Mouse (Mus musculus) cerebellum, postnatal 14 days (tissue): ENCODE measurements at regions not wholly inside any gene's neighbourhood (a gene's known extent, or its start where the extent isn't known, plus 50 kb on each side); places are given as distances from the start of the nearest gene placed in this dataset.

Source experiments
- DNase-seq, 2 experiments: peaks; one replicate each; pipeline ENCODE4 v3.0.0; 2021; ENCODE audit warnings: mixed read lengths in 2 of 2

DNA sequence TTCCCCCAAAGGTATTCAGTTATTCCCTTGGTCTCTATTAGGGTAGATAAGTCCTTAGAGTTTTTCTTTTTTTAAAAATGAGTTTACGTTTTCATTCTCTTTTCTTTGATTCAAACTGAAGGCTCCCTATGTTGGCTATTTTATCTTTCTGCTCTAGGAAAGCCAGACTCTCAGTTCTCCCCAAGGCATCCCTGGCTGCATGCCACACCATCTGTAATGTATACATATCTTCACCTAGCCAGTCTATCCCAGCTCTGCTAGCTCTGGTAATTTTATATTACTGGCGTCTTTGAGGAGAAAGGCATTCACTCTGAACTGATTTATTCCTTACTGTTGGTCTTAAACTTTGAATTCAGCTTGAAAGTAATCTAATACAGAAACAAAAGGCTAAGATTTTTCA, 65.2 kb upstream of the Cabcoco1 start:
- DNase-seq, result peak; percentile 57 to 75

DNA sequence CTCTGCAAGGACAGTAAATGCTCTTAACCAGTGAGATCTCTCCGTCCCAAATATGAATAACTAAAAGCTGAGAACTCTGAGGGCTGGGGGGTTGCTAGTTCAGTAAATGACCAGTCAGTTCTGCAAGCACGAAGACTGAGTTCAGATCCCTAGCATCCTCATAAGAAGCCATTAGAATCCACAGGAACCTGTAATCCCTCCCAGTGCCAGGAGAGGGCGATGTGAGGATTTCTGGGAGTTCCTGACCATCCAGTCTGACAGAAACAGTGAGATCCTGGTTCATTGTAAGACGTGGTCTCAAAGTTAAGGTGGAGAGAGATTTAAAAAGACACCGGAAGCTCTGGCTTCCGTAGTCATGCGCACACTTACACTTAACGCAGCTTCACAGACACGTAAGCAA, 70.2 kb upstream of the Cabcoco1 start:
- peak in 1 of 2 experiments; percentile 35 for DNase-seq

DNA sequence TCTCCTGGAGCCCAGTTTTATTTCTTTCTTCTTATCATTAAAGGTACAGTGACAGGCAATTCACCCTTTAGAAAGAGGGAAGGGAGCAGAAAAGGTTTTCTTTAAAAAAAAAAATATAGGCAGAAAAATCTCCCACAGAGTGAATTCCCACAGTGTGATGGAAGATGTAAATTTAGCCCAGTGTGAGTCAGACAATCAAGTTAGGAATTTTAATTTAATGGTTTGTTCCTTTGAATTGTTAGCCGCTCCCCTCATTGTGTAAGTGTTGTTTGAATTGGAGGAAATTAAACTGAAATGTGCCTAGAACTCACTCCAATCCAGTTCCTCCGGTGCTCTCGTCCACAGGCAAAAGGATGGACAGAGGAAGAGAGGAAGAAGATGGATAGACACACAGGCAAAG, 71.0 kb upstream of the Cabcoco1 start:
- no peak for DNase-seq

DNA sequence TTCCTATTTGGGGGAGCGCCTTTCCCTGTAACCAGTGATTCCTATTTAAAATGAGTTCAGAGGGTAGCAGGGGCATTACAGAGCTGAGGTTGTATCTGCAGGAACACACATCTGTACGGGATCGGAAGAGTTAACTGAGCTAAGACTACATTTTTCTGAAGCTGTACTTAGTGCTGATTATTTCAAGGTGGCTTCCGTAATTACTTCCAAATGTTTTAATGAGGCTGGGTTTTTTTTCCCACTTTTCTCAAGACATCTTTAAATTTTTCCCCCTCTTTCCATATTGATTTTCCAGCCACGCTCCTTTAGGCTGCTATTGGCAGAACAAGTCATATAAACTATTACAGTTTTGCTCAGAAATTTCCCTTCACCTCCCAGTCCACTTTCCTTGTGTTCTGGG, 82.1 kb upstream of the Cabcoco1 start:
- DNase-seq, result no peak

DNA sequence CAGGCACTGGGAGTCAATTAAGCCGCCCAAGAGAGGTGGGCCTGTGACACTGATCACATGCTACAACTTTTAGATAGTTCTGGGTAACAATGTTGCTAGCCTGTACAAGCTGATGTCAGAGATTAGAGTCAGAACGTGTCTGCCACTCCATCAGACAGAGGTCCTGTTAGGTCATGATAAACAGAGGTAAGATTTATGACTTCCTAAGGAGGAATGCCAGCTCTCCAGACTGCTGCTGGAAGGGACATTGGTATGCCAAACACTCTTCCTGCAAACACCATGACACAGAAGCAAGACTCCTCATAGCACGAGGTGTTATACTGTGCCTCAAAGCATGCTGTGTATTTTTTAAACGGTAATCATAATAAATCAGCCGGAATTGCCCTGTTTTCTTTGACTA, 83.6 kb upstream of the Cabcoco1 start:
- no peak for DNase-seq

DNA sequence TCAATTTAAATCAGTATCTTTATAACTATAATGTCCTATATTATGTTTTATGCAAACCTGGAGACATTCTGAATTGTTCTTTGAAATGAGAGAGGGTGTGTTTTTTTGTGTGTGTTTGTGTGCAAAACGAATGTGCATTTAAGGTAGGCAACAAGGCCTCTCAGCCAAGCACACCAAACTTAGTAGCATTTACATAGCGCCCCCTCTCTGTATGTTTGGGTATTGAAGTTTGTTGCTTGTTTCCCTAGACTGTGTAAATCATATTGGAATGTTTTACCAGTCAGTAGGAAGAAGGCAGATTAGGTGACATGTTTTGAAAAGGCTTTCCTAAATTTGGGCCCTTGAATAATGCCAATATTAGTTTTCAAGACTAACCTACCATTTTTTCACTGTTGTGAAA, 84.1 kb upstream of the Cabcoco1 start:
- DNase-seq, result peak; percentile 3 to 5

DNA sequence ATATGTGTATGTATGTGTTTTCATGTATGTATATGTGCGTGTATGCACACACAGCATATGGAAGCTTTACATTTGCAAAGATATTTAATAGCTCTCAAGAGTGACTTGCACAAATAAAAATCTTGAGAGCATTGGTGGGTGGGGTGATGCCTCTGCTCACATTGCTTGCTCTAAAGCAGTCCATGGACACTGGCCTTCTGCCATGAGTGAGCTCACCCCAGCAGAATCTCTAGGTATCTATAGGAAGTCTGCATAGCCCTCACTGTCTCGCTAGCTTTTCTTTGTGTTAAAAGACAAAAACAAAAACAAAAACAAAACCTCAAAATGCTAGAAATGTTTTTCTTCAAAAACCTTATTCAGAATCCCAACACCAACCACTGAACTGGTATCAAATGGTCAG, 87.8 kb upstream of the Cabcoco1 start:
- DNase-seq, result no peak

DNA sequence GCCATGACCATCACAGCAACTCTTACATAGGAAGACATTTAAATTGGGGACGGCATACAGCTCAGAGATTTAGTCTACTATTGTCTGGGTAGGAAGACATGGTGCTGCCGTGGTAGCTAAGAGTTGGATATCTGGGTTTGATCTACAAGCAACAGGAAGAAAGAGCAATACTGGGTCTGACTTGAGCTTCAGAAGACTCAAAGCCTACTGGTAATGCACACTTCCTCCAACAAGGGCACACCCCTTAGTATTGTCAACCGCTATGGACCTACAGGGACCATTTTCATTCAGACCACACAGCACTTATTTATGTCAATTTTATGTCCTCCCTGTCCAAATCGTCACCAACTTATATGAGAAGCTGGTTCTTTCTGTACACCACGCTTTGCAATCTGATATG, 90.3 kb upstream of the Tmem26 start:
- DNase-seq, result no peak

DNA sequence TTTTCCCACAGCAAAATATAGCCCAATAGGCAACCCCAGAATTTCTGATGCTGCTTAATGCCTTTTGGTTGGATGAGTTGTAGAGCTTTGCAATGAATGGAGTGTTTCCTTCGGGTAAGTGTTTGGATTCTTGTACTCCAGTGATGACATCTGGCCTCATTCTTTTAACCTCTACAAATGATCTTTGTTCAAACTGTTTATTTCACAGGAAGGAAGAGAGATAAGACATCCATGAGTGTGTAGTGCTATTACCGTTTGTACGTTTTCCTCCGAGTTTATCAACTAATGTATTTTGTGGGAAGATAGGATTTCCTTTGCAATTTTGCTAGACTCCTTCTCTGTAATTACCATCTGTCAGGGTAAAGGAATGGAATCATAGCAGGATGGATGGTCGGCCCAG, 70.7 kb upstream of the Tmem26 start:
- no peak for DNase-seq

DNA sequence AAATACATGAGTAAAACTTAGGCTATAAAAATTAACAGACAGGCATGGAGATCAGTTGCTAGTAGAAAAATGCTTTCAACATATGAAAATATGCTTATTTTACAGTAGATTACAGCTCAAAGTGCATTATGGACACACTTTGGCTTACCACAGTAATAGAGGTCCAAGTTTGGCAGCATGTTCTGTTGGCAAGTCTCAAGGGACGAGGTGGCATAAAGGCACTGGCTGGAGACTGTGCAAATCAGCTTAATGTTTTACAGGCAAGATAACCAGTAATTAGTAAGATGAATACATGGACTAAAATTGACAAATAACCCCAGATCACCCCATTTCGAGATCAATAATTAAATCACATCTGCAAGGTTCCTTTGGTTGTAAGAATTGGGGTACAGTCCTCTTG, 68.0 kb upstream of the Tmem26 start:
- DNase-seq, result no peak

DNA sequence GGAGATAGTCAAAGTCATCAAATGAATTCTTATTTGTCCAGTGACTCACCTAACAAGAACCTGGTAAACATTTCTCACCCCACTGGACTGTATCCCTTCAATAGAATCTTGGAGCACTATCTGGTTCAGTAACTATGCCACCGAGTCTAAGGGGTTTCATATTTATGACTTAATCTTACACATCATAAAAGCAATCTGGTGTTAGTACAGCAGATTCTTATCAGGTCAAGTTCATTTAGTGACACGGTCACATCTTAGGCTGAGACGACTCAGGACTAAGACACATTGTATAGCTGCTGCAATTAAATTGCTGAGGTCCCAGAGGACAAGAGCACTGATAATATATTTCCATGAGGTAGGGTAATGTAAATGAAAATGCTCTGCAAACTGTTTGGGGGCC, 57.4 kb upstream of the Tmem26 start:
- DNase-seq, result no peak

DNA sequence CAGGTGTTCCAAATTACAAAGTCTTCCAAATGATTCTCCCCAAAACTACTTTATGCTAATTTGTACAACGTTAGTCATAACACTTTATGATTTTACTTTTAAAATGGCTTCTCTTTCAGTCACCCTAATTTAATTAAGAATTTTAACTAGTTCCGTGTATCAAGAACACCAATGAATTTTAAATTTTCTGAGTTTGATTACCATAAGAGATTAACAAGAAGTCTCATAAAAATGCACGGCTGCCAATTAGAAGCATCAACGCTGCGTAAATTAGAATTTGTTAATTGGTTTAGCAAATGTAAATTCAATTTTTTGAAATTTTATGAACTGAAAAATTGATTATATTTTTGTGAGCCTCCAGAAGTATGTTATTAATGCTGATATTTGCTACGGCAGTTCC, 54.1 kb upstream of the Tmem26 start:
- no peak for DNase-seq

DNA sequence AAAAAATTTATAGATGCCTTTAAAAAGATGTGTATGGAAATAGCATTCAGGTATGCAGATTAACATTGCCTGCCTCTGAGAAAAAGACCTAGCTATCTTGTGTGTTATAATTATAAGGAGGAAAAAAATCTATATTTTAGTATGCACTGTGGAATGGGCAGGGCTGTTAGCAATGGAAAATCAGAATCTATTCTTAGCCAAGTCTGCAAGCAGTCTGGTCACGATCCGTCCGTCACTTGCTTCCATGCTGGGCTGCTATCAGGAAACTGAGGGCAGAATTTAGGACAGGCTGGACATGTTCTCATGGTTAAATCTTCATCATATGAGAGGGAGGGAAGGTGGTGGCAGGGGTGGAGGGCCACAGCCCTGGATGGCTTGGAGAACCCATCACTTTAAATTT, 53.5 kb upstream of the Tmem26 start:
- DNase-seq, result peak in 1 of 2 experiments; percentile 25

DNA sequence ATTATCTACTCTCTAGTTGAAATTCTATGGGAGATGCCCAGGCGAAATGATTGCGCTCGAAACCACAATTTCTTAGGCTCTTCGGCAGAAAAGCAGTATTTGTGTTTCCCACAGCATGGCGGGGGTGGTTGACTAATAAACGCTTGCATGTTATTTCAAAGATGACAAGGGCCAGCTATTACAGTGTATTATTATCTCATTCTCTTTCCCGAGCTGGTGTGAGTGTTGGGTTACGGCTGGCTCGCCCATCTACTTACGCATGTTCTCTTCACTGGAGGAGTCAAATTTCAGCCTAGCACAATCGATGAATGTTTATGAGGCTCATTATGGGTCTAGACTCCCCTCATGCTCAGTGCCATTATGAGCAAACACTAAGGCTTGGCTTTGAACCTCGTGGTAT, 51.2 kb upstream of the Tmem26 start:
- no peak for DNase-seq

DNA sequence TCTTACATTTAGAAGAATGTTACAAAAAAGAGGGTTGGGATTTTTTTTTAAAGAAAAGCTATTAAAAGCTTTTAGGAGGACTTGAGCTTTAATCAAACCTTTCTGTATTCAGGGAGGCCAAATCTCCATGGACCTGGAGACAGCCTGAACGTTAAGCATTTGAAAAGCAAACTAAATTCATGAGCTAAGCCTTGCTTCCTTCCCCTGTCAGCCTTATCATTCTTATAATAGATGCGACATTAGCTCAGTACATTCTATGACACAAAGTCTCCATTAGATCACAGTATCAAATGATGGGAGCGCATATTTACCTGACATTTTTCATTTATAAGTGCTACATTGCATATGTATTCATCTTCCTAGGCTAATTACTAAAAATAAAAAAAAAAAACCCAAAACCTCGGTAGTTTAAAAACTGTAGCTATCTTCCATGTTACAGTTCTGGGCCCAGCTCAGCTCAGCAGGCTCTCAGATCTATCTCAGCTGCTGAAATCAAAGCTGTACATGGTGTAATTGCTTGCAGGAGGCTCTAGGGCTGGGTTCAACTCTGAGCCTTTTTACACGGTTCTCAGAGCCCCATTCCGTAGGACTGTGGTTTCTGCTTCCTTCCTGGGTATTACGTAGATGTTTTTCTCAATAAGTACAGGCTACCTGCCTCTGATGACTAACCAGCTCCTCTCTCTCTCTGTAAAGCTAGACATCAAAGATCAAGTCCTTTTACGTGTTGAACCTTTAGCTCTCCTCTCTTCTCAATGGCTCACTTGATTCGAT, 50.2 kb upstream of the Tmem26 start:
- no peak for DNase-seq
